Mouse (Mus musculus) ES-E14 (cell line): ENCODE measurements around the gene Me1. TPM values are rescaled to one million over a fixed set of nuclear protein-coding genes. Genes with fewer than 3 reads are reported as not detected.

Experiments used
- DNase-seq: peaks from one replicate; pipeline ENCODE4 v3.0.0-alpha.2; 2013; ENCODE audit warnings: low read depth, low spot score
- H3K27ac ChIP-seq: 2 replicates; pipeline ENCODE4 v1.5.1; 2012; ENCODE audit warnings: low read depth, mild to moderate bottlenecking, low read length, moderate library complexity, mixed read lengths; ENCODE audit not compliant: poor library complexity, insufficient read depth, severe bottlenecking
- H3K36me3 ChIP-seq: 2 replicates; pipeline ENCODE4 v1.6.1; 2012; ENCODE audit warnings: mild to moderate bottlenecking, low read length, moderate library complexity, mixed read lengths; ENCODE audit not compliant: control insufficient read depth, poor library complexity, insufficient read depth, severe bottlenecking
- H3K4me1 ChIP-seq, 2 experiments: fragments of 150-350 bp in 1 of 2; sonication (generic) in 1 of 2; 2 replicates each; pipeline ENCODE4 v1.6.1; 2012; ENCODE audit warnings: low read length in 2 of 2, mild to moderate bottlenecking in 1 of 2, mixed read lengths in 1 of 2; ENCODE audit not compliant: control insufficient read depth in 2 of 2, insufficient read depth in 2 of 2, poor library complexity in 1 of 2
- H3K4me3 ChIP-seq, 2 experiments: fragments of 150-350 bp in 1 of 2; sonication (generic) in 1 of 2; 2 replicates each; pipeline ENCODE4 v1.5.1; 2012; ENCODE audit warnings: low read length in 2 of 2, low read depth in 1 of 2, mild to moderate bottlenecking in 1 of 2, mixed read lengths in 1 of 2; ENCODE audit not compliant: insufficient read depth in 1 of 2, poor library complexity in 1 of 2, severe bottlenecking in 1 of 2
- H3K9ac ChIP-seq: 2 replicates; pipeline ENCODE4 v1.6.1; 2012; ENCODE audit warnings: low read depth, mild to moderate bottlenecking, low read length, mixed read lengths; ENCODE audit not compliant: poor library complexity, insufficient read depth, severe bottlenecking
- H3K9me3 ChIP-seq: fragments of 150-350 bp; sonication (generic); 2 replicates; pipeline ENCODE4 v1.6.1; 2012; ENCODE audit warnings: low read depth, mild to moderate bottlenecking, low read length; ENCODE audit not compliant: control insufficient read depth, insufficient read depth
- CHD2 ChIP-seq: IDR thresholded peaks from 2 replicates; pipeline ENCODE4 v1.6.1; 2014; ENCODE audit warnings: mild to moderate bottlenecking, low read depth, low read length, inconsistent platforms
- HCFC1 ChIP-seq: IDR thresholded peaks from 2 replicates; pipeline ENCODE4 v1.6.1; 2012; ENCODE audit warnings: low read length, inconsistent platforms, borderline replicate concordance; ENCODE audit not compliant: insufficient read depth
- MAFK ChIP-seq: IDR thresholded peaks from 2 replicates; pipeline ENCODE4 v1.6.1; 2014; ENCODE audit warnings: mild to moderate bottlenecking, low read depth, low read length, inconsistent platforms; ENCODE audit not compliant: insufficient read depth
- ZC3H11A ChIP-seq: IDR thresholded peaks from 2 replicates; pipeline ENCODE4 v1.6.1; 2012; ENCODE audit warnings: low read depth, mild to moderate bottlenecking, inconsistent platforms, low read length, borderline replicate concordance
- ZNF384 ChIP-seq: IDR thresholded peaks from 2 replicates; pipeline ENCODE4 v1.6.1; 2012; ENCODE audit warnings: low read depth, low read length, inconsistent platforms
- in situ Hi-C, 2 experiments: fragments of 600-800 bp; cut with MboI; formaldehyde crosslinking; loops; one replicate each; pipeline ENCODE4 v1.15.1; 2025; ENCODE audit warnings: low sequenced_read_pairs in 2 of 2, inconsistent platforms in 1 of 2; ENCODE audit not compliant: unreplicated experiment in 2 of 2
- total RNA-seq: library from RNA; depleted of rRNA; stranded (reverse); fragments of 300-350 nt; gene quantifications from 2 replicates; pipeline ENCODE4 v1.2.3, GENCODE M21; 2012

Gene Me1
- total RNA-seq, 1 experiment = 13.4 TPM

DNA sequence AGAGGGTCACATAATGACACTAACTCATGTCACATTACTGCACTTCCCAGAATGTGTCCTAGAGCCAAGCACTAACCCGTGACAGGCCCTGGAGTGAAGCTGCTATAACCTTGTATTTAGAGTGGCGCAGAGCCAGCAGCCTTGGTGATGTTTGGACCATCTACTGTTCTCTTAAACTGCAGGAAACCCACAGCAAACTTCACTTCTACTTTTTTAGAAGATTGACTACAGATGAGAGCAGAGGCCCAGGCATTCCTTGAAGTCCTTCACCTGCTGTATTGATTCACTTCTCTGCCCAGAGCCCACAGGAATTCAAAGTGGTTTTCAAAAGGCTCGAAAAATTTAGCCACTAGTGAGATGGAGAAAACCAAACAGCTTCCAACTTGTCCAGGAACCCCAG, 135.2 kb downstream of the Me1 start:
- Histone ChIP-seq H3K27ac (no peak overlapping the region), H3K36me3 (peaks cover 25% of the 10 kb centered on the region), H3K9ac (no peak overlapping the region), H3K4me1 (0 out of 4 replicates have a peak, but pooled peaks cover 0 to 1% of the 10 kb centered on the region in 2 experiments), H3K4me3 (no peak overlapping the region), H3K9me3 (no peaks in the 10 kb centered on the region)
- TF ChIP-seq MAFK (no peak), HCFC1 (no peak), ZNF384 (no peak), ZC3H11A (no peak), CHD2 (no peak)
- in situ Hi-C loops = no loop called here
- DNase-seq = no peak

- Histone ChIP-seq H3K27ac (no peak overlapping the region), H3K4me3 (no peak overlapping the region), H3K9ac (no peak overlapping the region), H3K4me1 (no peaks in the 10 kb centered on the region), H3K9me3 (no peaks in the 10 kb centered on the region), H3K36me3 (peaks cover 12% of the 10 kb centered on the region)
- in situ Hi-C loops = no loop called here
- DNase-seq = no peak
- TF ChIP-seq CHD2 (no peak), MAFK (no peak), ZC3H11A (no peak), HCFC1 (no peak), ZNF384 (no peak)
Observed at GRCm38 (mm10) chr9:86554641-86555040, 141.1 kb downstream of the Me1 start.

DNA sequence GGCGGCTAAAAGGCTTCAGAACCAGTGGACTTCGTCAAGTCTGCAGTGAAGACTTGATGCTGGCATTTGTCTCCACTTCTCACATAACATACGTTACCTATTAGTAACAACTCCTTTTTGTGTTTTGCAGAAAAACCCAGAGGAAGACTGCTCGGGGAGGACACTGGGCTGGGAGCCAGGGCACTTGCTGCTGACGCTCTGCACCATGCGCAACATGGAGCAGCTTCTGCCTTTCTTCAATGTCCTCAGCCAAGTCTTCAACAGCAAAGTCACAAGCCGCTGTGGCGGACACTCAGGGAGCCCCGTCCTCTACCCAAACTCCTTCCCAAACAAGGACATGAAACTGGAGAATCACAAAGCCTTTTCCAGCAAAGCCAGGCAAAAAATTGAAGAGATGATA, 141.9 kb downstream of the Me1 start:
- no peak overlapping the region for H3K27ac ChIP-seq
- H3K9me3 ChIP-seq = no peaks in the 10 kb centered on the region
- TF ChIP-seq MAFK (no peak), ZC3H11A (no peak), ZNF384 (no peak), CHD2 (no peak), HCFC1 (no peak)
- H3K4me1 ChIP-seq = no peaks in the 10 kb centered on the region
- peaks cover 12% of the 10 kb centered on the region for H3K36me3 ChIP-seq
- H3K4me3 ChIP-seq = no peak overlapping the region
- in situ Hi-C loops = no loop called here
- H3K9ac ChIP-seq = no peak overlapping the region
- no peak for DNase-seq

DNA sequence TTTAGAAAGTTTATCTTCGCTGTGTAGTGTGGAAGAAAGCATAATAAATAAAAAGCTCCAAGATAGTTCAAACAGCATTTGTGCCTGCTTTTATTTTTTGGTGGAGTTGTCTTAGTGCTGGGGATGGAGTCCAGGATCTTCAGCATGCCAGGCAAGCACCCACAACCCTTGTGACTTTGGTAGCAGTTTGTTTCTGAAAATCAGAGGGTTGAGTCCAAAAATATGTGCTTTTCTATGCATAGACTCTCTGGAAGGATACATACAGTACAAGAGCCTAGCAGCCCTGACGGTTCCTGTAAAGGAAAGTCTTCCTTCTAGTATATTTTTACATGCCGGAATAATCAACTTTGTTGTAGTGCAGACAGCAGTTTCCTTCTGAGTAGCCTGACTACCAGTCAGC, 145.0 kb downstream of the Me1 start:
- no peak for TF ChIP-seq HCFC1
- no peak for TF ChIP-seq MAFK
- TF ChIP-seq ZNF384 = no peak
- TF ChIP-seq CHD2 = no peak
- TF ChIP-seq ZC3H11A = no peak
- Histone ChIP-seq H3K9ac (no peak overlapping the region), H3K4me1 (no peaks in the 10 kb centered on the region), H3K36me3 (peaks cover 6% of the 10 kb centered on the region), H3K4me3 (no peak overlapping the region), H3K9me3 (no peaks in the 10 kb centered on the region), H3K27ac (no peak overlapping the region)
- in situ Hi-C loops = no loop called here
- no peak for DNase-seq

DNA sequence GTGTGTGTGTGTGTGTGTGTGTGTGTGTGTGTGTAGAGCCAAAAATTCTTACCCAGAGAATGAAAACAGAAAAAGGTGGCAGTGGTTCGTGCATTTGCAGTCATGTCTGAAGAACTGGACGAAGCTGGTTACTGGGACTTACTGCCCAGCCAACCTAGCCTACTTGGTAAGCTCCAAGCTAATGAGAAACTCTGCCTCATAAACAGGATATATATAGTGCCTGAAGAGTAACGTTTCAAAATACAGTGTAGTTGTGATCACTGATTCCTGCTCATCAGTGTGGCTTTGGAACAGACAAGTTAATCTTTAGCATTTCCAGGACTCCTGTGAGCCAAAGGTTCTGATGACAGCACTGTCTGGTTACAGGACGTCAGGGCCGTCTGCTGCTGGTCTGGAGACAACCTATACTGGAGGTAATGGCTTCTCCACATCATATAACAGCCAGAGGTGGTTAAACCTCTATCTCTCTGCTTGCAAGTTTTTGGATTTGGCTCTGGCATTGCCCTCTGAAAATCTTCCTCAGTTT, 146.1 kb downstream of the Me1 start:
- in situ Hi-C loops = no loop called here
- no peaks in the 10 kb centered on the region for H3K9me3 ChIP-seq
- H3K9ac ChIP-seq = no peak overlapping the region
- DNase-seq = no peak
- H3K4me1 ChIP-seq = no peaks in the 10 kb centered on the region
- H3K4me3 ChIP-seq = no peak overlapping the region
- H3K36me3 ChIP-seq = peaks cover 5% of the 10 kb centered on the region
- TF ChIP-seq ZC3H11A = no peak
- no peak for TF ChIP-seq MAFK
- TF ChIP-seq ZNF384 = no peak
- H3K27ac ChIP-seq = no peak overlapping the region
